Mouse (Mus musculus) CH12F3 (cell line): Measurements from ENCODE around the gene Pbx1.

Experiments
- in situ Hi-C: fragments of 300-500 bp; cut with MboI; formaldehyde crosslinking; loops from 2 replicates; pipeline ENCODE4 v1.14.3; 2020; ENCODE audit warnings: low sequenced_read_pairs

The Pbx1 gene

DNA sequence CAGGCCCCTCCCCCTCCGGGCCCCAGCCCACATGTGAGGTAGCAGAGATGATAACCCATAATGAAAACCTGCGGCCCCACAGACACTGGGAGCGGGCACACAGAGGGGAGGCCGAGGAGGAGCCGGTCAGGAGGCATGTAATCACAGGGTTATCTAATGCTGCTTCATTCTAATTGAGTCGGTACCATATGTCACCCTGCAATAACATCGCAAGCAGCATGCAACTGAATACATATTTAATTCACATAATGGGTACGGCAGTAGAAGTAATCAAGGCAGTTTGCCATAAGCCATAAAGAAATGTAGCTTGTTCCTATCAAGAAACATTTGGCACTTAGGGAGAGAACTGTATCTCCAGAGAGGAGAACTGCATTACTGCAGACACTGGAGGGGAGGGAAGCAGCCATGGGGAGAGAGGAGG lies 123.0 kb downstream of the Pbx1 start:
- in situ Hi-C loops: no loop called here

DNA sequence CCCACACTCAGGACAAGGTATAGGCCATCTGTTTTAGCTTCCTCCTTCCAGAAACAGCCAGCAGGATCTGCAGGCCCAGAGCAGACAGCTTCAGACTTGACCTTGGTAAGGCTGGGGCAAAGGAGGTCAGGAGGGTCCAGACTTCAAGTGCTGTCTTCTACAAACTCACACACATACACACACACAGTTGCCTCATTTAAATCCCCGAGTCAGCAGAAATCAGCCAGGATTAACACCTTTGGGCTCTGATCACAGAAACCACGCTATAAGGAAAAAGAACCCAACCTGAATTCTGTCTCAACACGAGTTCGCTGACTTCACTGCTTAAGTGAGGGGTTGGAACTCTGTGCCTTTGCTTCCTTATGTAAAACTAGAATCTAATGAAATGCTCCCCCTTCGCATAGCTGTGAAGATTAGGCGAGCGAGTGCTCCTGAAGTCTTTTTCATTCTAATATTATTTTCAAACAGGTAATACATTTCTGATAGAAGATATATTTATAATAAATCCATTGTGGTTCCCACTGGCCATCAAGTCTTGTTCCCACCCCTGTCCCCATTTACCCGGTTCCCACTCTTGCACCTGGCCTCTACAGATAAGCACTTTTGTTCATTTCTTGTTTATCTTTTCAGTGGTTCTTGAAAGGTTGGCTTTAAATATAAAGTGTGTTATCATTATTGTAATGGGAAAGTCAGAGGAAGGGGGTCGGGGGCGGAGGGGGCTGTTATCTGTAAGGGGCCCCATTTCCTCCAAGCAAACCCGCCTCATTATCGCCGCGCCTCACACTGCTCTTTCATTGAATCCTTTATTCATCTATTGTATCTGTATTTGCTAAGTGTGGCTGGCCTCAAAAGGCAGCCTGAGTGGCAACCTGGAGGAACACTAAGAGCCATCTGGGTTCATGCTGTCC lies 124.5 kb downstream of the Pbx1 start:
- in situ Hi-C loops: no loop called here

DNA sequence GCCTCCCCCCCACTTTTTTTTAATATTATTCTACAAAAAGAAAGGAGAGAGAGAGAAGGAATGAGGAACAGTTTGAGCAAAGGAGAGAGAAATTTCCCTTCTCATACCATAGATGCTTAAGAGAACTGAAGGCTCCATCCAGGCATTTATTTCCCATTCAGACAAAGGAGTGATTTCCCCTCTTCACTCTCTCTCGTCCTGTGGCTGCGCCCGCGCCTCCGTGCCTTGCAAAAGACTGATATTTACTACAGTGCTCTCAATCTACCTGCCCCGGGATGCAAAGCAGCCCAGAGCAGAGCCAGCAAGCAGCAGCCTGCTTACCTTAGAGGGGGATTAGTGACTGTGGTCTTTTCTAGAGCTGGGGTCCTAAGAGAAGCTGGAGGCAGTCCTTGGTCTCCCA lies 131.6 kb downstream of the Pbx1 start:
- in situ Hi-C loops: no loop called here

DNA sequence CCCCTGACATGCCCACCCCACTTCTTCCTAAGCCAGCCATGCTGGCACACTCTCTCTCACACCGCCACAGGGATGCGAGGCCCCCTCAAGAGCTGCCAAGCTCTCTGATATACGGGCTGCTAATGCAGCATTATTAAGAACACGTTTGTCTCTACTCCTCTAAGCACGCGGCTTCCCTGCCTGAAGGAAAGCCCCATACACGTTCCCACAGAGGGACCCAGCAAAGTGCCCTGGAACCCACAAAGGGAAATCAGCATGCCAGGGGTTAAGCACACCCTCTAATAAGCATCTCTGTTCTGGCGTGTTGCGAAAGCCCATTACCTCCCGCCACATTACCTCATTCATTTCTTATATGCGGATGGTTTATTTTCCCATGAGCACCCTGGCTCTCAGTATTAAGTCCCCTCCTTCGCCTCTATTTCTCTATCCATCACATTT lies 132.1 kb downstream of the Pbx1 start:
- in situ Hi-C loops: no loop called here

DNA sequence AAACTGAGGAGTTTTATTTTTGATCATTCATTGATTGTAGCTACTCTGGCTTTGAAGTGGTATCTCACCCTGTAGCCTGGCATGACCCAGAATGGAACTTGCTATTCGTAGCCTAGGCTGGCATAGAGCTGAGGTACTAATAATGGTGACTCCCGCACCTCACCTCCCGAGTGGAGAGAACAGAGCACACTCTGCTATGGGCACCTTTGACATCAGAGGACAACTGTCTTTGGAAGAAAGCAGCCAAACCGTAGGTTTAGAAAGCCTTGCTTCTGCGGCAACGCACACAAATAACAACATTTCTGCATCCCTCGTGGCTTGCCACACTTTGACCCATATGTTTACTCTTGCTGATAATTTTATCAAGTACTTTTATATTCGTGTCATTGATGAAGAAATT lies 132.9 kb downstream of the Pbx1 start:
- in situ Hi-C loops: no loop called here

DNA sequence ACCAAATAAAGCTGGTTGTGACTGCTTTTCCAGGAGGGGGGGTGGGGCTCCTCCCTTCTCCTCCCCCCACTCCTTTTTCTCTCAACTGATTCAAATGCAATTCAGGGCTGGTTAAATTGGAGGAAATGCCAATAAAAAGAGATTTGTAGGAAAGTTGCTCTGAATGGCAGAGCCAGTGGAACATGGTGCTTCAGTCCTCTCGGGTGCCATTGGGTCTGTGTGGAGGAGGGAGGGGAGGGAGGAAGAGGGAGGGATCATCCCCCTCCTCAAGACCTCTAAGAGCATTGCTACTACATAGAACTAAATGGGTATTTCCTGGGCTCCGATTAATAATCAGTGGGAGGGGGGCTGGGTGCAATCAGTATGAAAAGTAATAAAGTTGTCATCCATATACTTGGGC lies 135.8 kb downstream of the Pbx1 start:
- in situ Hi-C loops: no loop called here

DNA sequence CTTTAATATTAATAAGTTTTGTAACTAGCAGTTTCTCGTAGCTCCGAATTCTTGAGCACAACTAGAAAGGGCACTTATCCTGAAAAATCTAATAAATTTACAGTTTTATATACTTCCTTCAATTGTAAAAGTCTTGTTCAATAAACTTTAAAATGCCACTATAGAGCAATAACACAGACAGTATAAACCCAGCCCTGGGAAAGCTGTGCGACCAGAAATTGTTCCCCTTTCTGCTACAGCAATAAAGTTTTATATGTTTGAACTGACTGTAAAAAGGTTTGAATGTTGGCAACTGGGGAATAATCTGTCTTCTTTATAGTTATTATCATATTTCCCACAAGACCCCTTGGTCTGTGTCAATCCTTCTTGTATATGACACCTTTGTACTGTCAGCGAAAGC lies 136.3 kb downstream of the Pbx1 start:
- in situ Hi-C loops: no loop called here

DNA sequence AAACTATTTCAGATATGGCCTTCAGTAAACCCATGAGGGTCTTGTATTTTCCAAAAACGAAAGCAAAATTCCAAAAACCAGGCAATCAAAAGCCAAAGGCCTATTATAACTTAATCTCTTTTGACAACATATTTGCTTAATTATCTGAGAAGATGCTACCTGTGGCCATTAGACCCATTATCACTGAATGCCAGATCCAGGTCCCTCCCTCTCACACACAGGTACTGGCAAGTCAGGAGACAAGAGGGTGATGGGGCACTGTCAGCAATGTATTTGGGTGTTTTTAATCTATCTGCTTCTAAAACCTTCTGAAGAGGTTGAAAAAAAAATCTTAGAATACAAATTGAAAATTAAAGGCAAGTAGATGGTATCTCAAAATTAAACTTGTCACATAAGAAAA lies 138.4 kb downstream of the Pbx1 start:
- in situ Hi-C loops: no loop called here

DNA sequence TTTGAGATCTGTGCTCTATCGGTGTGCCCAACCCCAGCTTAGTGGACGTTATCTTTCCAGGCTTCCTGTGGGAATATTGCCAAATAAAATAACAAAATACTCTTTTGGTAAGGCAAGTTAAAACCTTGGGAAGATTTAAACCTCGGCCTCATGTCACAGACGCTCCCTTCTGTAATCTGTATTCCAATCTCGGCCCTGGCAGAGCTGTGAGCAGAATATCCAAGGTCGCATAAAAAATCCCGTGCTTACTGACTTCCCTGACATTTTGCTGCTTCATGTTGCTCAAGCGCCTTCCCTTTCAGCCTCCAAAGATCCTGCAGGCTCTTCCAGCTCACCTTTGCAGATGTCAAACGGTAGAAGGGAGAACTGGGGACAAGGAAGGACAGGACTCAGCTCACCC lies 140.0 kb downstream of the Pbx1 start:
- in situ Hi-C loops: no loop called here

DNA sequence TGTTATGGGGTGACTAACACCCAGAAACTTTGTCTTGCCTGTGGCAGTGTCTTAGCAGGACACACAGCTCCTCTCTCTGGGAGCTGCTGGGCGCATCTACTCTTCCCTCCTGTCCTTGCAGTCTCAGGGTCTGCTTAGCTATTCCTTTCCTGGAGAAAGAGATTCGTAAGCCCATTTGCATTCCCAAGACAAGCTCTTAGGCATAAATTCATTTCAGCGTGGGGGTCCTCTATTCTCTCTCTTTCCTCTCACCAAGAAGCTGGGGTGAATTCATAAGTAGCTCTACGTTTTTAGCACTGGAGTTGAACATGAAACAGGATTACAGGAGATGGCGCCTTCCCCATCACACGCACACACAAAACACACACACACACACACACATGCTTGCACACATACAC lies 140.4 kb downstream of the Pbx1 start:
- in situ Hi-C loops: no loop called here

DNA sequence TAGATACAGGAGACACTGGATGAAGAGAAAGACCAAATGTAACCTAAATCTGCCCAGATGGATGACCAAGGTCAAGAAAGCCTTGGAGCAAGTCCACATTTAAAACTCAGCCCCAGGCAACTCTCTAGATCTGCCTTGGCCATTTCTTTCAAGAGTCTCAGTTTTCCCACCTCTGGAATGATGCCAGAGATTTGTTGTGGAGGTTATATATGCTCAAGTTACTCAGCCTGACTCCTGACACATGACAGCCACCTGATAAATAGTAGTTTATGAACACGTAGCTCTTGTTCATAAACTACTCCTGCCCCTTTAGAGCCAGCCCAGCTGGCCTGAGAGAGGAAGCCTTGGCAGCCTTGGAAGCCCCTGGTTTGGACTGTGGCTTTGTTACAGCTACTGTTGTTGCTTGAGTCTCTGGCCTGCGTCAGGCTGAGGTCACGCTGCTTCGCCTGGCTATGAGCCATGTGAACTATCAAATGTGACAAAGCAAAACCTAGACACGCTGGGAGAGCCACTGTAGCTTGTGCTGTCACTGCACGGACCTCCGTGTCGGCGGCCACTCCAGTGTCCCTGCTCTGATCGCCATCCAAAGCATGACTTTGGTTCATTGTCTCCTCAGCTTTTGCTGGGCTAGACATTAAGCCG lies 140.9 kb downstream of the Pbx1 start:
- in situ Hi-C loops: no loop called here

DNA sequence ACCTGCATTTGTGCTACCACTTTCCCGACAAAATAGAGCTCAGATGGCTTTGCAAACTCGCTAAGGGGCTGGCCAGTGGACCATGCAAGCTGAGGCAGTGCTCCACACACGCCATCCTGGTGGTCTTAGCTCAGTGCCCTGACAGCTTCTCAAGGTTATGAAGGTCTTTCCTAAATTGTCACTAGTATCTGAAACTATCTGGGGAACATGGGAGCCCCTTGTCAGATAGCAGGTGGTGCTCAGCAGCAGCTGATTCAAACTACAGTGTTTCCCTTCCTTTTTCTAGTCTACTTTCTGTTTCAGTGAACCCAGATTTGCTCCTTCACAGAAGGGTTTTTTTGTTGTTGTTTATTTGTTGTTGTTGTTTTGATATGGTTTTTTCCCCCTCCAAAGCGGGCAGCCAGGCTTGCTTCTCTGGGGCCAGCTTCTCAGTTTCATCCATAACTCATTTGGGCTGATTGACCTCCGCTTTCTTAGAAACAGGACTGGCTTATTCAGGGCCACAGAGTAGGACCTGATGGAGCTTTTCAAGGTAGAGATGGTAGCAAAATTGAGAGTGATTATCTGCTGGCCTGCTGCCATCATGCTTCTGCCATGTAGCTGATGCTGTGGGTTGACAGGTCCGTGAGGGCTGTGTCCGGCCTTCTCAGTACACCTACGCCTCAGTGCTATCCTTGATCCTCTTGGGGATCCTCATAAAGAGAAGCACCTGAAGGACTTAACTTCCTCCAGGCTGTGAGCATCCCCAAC lies 141.7 kb downstream of the Pbx1 start:
- in situ Hi-C loops: no loop called here

DNA sequence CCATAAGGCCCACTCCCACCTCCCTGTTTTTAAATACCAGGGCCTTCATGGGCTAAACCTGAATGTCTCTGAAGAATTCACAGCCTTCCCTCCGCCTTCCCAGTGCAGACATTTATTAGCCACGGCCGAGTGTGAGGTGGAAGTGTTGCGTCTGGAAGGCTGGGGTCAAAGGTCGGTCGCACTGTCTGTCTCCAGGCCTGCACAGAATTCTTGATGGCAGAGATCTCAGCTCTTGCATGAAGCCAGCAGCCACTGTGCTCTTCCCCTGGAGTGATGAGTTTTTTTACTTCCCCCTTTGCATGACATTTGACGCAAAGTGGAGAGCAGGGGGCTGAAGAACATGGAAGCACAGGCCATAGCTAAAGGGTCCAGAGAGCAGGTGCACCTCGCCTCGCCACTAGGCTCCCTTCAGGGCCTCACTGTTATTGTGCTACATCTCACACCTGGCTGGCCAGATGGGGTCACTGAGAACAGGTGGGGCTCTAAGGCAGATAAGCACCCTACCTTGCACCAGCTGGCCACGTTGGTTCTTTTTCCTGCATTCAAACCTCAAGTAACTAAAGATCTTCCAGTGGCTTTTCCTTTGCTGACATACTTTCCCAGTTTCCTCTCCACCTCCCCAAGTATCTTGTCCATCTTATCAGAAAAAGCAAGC lies 143.1 kb downstream of the Pbx1 start:
- in situ Hi-C loops: no loop called here

DNA sequence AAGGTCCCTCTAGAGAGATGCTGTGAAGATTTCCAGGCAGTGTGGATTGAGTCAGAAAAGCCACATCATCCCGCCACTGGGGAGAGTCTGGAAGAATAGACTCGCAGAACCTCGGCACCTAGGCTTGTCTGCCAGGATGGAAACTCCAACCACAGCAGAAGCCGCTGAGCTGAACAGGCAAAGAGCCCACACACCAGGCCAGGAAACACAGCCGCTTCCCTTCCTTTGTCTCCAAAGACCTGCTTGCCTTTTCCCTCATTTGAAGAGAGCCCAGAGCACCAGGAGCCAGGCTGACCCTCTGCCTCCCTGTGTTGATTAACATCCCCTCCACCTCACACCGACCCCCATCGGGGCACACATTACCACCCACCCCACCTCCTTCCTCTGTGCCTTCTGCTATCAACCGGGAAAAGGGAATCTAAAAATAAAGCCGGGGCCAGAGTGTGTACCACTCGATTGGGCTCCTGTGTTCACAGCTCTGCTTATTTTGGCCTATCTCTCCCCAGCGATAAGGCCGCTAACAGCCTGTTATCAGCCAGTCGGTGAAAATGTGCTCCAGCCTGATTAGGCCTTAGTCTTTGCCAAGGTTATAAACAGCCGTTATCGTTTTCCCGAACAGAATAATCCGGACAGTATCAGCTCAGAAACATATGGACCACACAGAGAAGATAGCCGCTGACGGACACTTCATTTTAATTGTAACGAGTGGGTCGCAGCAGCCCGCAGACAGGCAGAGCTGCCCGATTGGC lies 144.1 kb downstream of the Pbx1 start:
- in situ Hi-C loops: no loop called here

DNA sequence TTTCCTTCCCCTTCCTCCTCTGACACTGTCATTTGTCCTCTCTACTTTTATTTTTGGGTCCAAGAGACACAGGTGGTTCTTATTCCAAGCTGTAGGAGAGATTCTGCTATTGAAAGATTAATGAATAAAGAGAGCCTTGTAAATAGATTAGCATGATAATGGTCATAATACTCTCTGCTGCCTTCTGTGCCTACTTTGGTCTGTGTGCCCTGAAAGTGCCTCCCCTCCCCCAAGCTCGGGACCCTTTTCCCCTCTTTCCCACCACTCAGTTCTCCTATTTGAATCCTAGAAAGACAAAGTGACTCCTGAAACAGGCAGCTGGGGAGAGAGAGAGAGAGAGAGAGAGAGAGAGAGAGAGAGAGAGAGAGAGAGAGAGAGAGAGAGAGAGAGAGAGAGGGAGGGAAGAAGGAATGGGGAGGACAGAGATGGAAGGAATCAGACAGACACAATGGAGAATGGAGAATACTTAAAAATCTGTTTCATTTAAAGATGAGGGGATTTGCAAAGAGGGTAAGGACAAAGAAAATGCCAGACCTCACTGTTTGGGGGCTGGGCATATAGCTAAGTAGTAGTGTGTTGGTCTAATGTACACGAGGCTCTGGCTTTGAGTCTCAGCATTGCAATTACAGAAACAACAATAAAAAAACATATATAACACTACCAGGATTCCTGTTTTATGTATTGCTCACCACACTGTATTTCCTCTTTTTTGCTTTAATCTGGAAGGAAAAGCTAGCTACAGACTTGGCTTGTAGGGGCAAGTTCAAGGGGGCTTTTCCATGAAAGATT lies 145.0 kb downstream of the Pbx1 start:
- in situ Hi-C loops: no loop called here

DNA sequence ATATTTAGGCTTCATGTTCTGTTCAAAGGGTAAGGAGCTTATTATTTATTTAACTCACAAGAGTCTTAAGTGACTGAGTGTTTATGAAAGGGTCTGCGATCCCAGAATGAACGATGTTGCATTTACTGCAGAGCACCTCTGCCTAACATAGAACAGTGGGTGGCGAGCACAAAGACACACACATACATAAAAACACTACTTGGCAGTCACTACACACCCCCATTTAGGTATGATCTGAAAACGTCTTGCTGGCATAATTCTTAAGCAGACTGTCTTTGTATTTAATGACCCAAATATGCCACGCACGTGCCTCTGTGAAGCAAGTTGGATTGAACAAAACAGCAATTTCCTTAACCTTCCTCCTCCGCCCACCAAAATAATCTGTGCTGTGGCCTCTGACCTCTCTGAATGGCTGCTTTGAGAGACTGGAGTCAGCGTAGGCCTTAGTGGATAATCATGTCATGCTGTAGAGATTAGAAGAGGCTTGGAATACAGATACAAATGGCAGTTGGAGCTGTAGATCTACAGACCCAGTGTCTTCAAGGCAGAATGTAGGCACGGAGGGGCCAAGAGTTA lies 147.4 kb downstream of the Pbx1 start:
- in situ Hi-C loops: no loop called here

DNA sequence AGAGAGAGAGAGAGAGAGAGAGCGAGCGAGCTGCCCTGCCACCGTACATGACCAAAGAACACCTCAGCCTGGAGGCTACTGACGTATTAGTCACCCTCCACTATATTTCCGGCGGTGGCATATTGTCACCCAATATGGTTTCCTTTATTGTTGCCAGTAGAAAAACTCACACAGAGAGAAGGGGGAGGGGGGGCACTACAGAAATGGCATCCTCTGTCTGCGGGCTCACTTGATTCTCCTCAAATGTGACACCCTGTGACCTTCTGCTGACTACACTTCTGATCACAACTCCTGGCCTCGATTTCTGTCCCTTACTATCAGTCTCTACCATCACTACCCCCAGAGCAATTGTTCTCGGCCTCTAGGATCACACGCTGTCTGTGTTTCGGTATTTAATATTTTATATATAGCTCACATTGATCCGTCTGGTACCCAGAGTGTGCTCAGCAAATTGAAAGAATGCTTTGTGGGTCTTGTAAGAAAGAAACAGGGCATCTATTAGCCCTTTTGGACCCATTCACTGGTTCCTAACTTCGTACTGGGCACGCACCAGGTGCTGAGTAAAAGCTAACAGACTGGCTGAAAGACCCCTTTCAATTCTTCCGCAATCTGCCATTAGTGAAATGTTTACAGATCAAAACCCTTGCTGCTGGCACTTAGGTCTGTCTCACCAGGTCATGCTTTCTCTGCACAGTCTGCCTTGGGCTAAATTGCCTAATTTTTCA lies 148.1 kb downstream of the Pbx1 start:
- in situ Hi-C loops: no loop called here

DNA sequence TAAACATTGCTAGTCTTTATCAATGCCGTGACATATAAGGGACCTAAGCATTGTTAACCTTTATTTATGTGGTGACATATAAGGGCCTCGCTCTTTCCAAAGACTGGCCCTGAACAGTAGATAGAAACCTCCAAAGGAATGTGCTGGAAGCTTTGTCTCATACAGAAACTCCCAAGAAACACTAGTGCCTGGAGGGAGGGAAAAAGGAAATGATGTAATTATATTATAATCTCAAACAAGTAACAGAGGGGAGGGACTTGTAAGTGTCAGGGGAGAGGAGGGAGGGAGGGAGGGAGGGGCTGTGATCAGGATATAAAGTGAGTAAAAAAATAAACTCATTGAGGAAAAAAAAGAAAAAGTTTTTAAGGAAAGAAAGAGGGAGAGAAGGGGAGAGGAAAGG lies 148.6 kb downstream of the Pbx1 start:
- in situ Hi-C loops: no loop called here

DNA sequence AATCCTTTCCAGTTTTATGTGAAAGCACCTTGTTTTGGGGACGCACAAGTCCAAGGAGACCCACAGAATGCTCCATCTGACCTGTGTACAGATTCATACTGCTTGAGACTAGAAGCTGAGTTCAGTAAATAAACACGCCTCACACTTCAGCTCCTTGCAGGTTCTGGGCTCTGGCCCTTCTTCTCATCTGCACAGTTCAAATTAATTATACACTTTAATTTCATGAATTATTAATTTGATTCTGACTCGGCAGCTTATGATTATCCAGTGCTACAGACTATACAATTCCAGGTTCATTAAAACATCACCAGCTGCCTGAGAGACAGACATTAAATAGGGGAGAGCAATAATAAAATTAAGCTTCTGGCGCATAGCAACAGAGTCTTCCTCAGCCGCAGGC lies 156.4 kb downstream of the Pbx1 start:
- in situ Hi-C loops: no loop called here
